Mouse (Mus musculus): ENCODE data around the gene Noa1. TPM values are rescaled to one million over a fixed set of nuclear protein-coding genes. Genes with fewer than 3 reads are reported as not detected.

Gene Noa1
- polyA plus RNA-seq, 2 experiments, result 11.4 to 14.0 TPM

- Histone ChIP-seq H3K9me3 (ENCODE audit: control insufficient read depth, low read length) (no peaks in the 10 kb centered on the region), H3K4me2 (ENCODE audit: low read depth) (no peak overlapping the region), H3K4me1 (replicated peaks; ENCODE audit: control insufficient read depth in 2 of 2, insufficient read depth in 2 of 2, low read length in 1 of 2) (no peaks in the 10 kb centered on the region), H3K4me3 (ENCODE audit: insufficient read depth in 1 of 2, low read depth in 2 of 2, low read length in 2 of 2) (no peak overlapping the region), H3K9ac (replicated peaks) (no peak overlapping the region), H3K27ac (no peak overlapping the region), H3K27me3 (ENCODE audit: control insufficient read depth, insufficient read depth, low read length) (no peaks in the 10 kb centered on the region), H3K36me3 (replicated peaks; ENCODE audit: control insufficient read depth, insufficient read depth, low read depth) (peaks cover 76% of the 10 kb centered on the region)
- TF ChIP-seq CTCF (IDR thresholded peaks at IDR 0.05; ENCODE audit: low read depth) (no peak), EP300 (IDR thresholded peaks at IDR 0.05; ENCODE audit: low read depth) (no peak)
- 65% methylated on average over 5 of the region's 5 CpGs for WGBS (ENCODE audit: insufficient replicate concordance)
- ATAC-seq (ENCODE audit: insufficient read depth) (no peak), DNase-seq (ENCODE audit: low read depth in 3 of 3, low spot score in 3 of 3) (no peak)
These were observed 20.3 kb upstream of the Noa1 start for GRCm38 (mm10) chr5:77330154-77330553.

- Histone ChIP-seq H3K27me3 (ENCODE audit: control insufficient read depth, insufficient read depth, low read length) (no peaks in the 10 kb centered on the region), H3K4me1 (replicated peaks; ENCODE audit: control insufficient read depth in 2 of 2, insufficient read depth in 2 of 2, low read length in 1 of 2) (no peaks in the 10 kb centered on the region), H3K9ac (replicated peaks) (no peak overlapping the region), H3K36me3 (replicated peaks; ENCODE audit: control insufficient read depth, insufficient read depth, low read depth) (peaks cover 83% of the 10 kb centered on the region), H3K4me2 (ENCODE audit: low read depth) (no peak overlapping the region), H3K4me3 (ENCODE audit: insufficient read depth in 1 of 2, low read depth in 2 of 2, low read length in 2 of 2) (no peak overlapping the region), H3K27ac (no peak overlapping the region), H3K9me3 (ENCODE audit: control insufficient read depth, low read length) (no peaks in the 10 kb centered on the region)
- 74% methylated on average over 1 of the region's 1 CpGs for WGBS (ENCODE audit: insufficient replicate concordance)
- TF ChIP-seq CTCF (IDR thresholded peaks at IDR 0.05; ENCODE audit: low read depth), result no peak
- ATAC-seq (ENCODE audit: insufficient read depth), result no peak
- no peak for DNase-seq (ENCODE audit: low read depth in 3 of 3, low spot score in 3 of 3)
These were observed 15.1 kb upstream of the Noa1 start for GRCm38 (mm10) chr5:77324936-77325335.

GRCm38 (mm10) chr5:77314986-77315385 is 5.1 kb upstream of the Noa1 start:
- Histone ChIP-seq H3K4me2 (ENCODE audit: low read depth) (no peak overlapping the region), H3K4me3 (ENCODE audit: insufficient read depth in 1 of 2, low read depth in 2 of 2, low read length in 2 of 2) (no peak overlapping the region), H3K9ac (replicated peaks) (no peak overlapping the region), H3K27me3 (ENCODE audit: control insufficient read depth, insufficient read depth, low read length) (no peaks in the 10 kb centered on the region), H3K4me1 (replicated peaks; ENCODE audit: control insufficient read depth in 2 of 2, insufficient read depth in 2 of 2, low read length in 1 of 2) (peaks cover 2 to 5% of the 10 kb centered on the region in 2 experiments; a peak in 3 of 4 replicates), H3K27ac (no peak overlapping the region), H3K36me3 (replicated peaks; ENCODE audit: control insufficient read depth, insufficient read depth, low read depth) (peaks cover 35% of the 10 kb centered on the region), H3K9me3 (ENCODE audit: control insufficient read depth, low read length) (no peaks in the 10 kb centered on the region)
- ATAC-seq (ENCODE audit: insufficient read depth), result no peak
- WGBS (ENCODE audit: insufficient replicate concordance), result 84% methylated on average over 6 of the region's 6 CpGs
- no peak for DNase-seq (ENCODE audit: low read depth in 3 of 3, low spot score in 3 of 3)
- TF ChIP-seq CTCF (IDR thresholded peaks at IDR 0.05; ENCODE audit: low read depth) (no peak), EP300 (IDR thresholded peaks at IDR 0.05; ENCODE audit: low read depth) (no peak)

- Histone ChIP-seq H3K36me3 (replicated peaks; ENCODE audit: control insufficient read depth, insufficient read depth, low read depth) (peaks cover 31% of the 10 kb centered on the region), H3K4me3 (ENCODE audit: insufficient read depth in 1 of 2, low read depth in 2 of 2, low read length in 2 of 2) (no peak overlapping the region), H3K9ac (replicated peaks) (no peak overlapping the region), H3K4me1 (replicated peaks; ENCODE audit: control insufficient read depth in 2 of 2, insufficient read depth in 2 of 2, low read length in 1 of 2) (peaks cover 2 to 5% of the 10 kb centered on the region in 2 experiments; a peak in 3 of 4 replicates), H3K27me3 (ENCODE audit: control insufficient read depth, insufficient read depth, low read length) (no peaks in the 10 kb centered on the region), H3K9me3 (ENCODE audit: control insufficient read depth, low read length) (no peaks in the 10 kb centered on the region), H3K4me2 (ENCODE audit: low read depth) (no peak overlapping the region), H3K27ac (no peak overlapping the region)
- 86% methylated on average over 4 of the region's 4 CpGs for WGBS (ENCODE audit: insufficient replicate concordance)
- no peak for DNase-seq (ENCODE audit: low read depth in 3 of 3, low spot score in 3 of 3)
- TF ChIP-seq EP300 (IDR thresholded peaks at IDR 0.05; ENCODE audit: low read depth) (no peak), CTCF (IDR thresholded peaks at IDR 0.05; ENCODE audit: low read depth) (no peak)
- no peak for ATAC-seq (ENCODE audit: insufficient read depth)
These were observed 4.3 kb upstream of the Noa1 start for GRCm38 (mm10) chr5:77314206-77314605.

- Histone ChIP-seq H3K4me3 (ENCODE audit: insufficient read depth in 1 of 2, low read depth in 2 of 2, low read length in 2 of 2) (peak overlapping the region; percentile 96 to 99), H3K27me3 (ENCODE audit: control insufficient read depth, insufficient read depth, low read length) (no peaks in the 10 kb centered on the region), H3K4me1 (replicated peaks; ENCODE audit: control insufficient read depth in 2 of 2, insufficient read depth in 2 of 2, low read length in 1 of 2) (peaks cover 11 to 17% of the 10 kb centered on the region in 2 experiments), H3K9me3 (ENCODE audit: control insufficient read depth, low read length) (no peaks in the 10 kb centered on the region), H3K36me3 (replicated peaks; ENCODE audit: control insufficient read depth, insufficient read depth, low read depth) (peaks cover 24% of the 10 kb centered on the region), H3K9ac (replicated peaks) (peak overlapping the region; percentile 77), H3K27ac (no peak overlapping the region), H3K4me2 (ENCODE audit: low read depth) (peak overlapping the region; percentile 99)
- WGBS (ENCODE audit: insufficient replicate concordance), result under 1% methylated on average over 76 of the region's 76 CpGs
- TF ChIP-seq EP300 (IDR thresholded peaks at IDR 0.05; ENCODE audit: low read depth), result no peak
- no peak for TF ChIP-seq CTCF (IDR thresholded peaks at IDR 0.05; ENCODE audit: low read depth)
- no peak for DNase-seq (ENCODE audit: low read depth in 3 of 3, low spot score in 3 of 3)
- peak; percentile 34; the same call in 1 of the 2 replicates for ATAC-seq (ENCODE audit: insufficient read depth)
These were observed 605 bp downstream of the Noa1 start for GRCm38 (mm10) chr5:77309051-77309906.
